Mouse (Mus musculus) spleen, postnatal 4 days (tissue): ENCODE results near the gene Fxyd4.
A peak's percentile ranks its signal among the peaks of the same experiment; 100 is the strongest.

Experiments
- DNase-seq, 2 experiments: peaks; one replicate each; pipeline ENCODE4 v3.0.0; 2022; ENCODE audit warnings: low spot score in 2 of 2

Gene Fxyd4

GRCm38 (mm10) chr6:117937222-117937932, at the start of gene Fxyd4:
TSS of gene Fxyd4 (minus strand) at chr6:117937692.
- no peak for DNase-seq

GRCm38 (mm10) chr6:117987173-117987572, 49.7 kb upstream of the Fxyd4 start:
- DNase-seq, result no peak

GRCm38 (mm10) chr6:117966729-117967128, 29.2 kb upstream of the Fxyd4 start:
- no peak for DNase-seq

- no peak for DNase-seq
These were observed 25.7 kb upstream of the Fxyd4 start for GRCm38 (mm10) chr6:117963201-117963600.

- no peak for DNase-seq
These were observed 19.5 kb upstream of the Fxyd4 start for GRCm38 (mm10) chr6:117956851-117957501.

GRCm38 (mm10) chr6:117956161-117956560, 18.7 kb upstream of the Fxyd4 start:
- no peak for DNase-seq

GRCm38 (mm10) chr6:117952330-117952729, 14.8 kb upstream of the Fxyd4 start:
- DNase-seq, result no peak

GRCm38 (mm10) chr6:117943899-117944298, 6.4 kb upstream of the Fxyd4 start:
- DNase-seq, result no peak

- no peak for DNase-seq
These were observed 5.3 kb upstream of the Fxyd4 start for GRCm38 (mm10) chr6:117942769-117943168.

GRCm38 (mm10) chr6:117938951-117939350, 1.5 kb upstream of the Fxyd4 start:
- no peak for DNase-seq

- no peak for DNase-seq
These were observed 1.5 kb downstream of the Fxyd4 start for GRCm38 (mm10) chr6:117935681-117936612.

GRCm38 (mm10) chr6:117934301-117934700, 3.2 kb downstream of the Fxyd4 start:
- no peak for DNase-seq

- DNase-seq, result no peak
These were observed 5.0 kb downstream of the Fxyd4 start for GRCm38 (mm10) chr6:117932325-117933051.

GRCm38 (mm10) chr6:117929945-117930655, 7.4 kb downstream of the Fxyd4 start:
- no peak for DNase-seq

GRCm38 (mm10) chr6:117928746-117929145, 8.7 kb downstream of the Fxyd4 start:
- DNase-seq, result no peak

- no peak for DNase-seq
These were observed 9.5 kb downstream of the Fxyd4 start for GRCm38 (mm10) chr6:117927955-117928354.

- no peak for DNase-seq
These were observed 10.5 kb downstream of the Fxyd4 start for GRCm38 (mm10) chr6:117926871-117927491.

- DNase-seq, result no peak
These were observed 15.5 kb downstream of the Fxyd4 start for GRCm38 (mm10) chr6:117922041-117922440.

- peak in 1 of 2 experiments; percentile 51 for DNase-seq
These were observed 16.5 kb downstream of the Fxyd4 start for GRCm38 (mm10) chr6:117920659-117921640.
